Mouse (Mus musculus) neural tube, embryonic 13.5 days (tissue): Measurements from ENCODE around the gene Fosb. TPM values are rescaled to one million over a fixed set of nuclear protein-coding genes. Genes with fewer than 3 reads are reported as not detected.

Source experiments
- ATAC-seq: fragments of 200-750 bp; cut with Nextera tagmentation; 2 replicates; pipeline ENCODE4 v1.8.0; 2017; ENCODE audit warnings: low read depth, mild to moderate bottlenecking, moderate TSS enrichment, moderate library complexity
- H3K27ac ChIP-seq: fragments of 300-500 bp; sonication (generic); replicated peaks from 2 replicates; pipeline ENCODE4 v1.5.1; 2015; ENCODE audit warnings: moderate library complexity, mild to moderate bottlenecking, inconsistent platforms
- H3K27me3 ChIP-seq: fragments of 300-500 bp; sonication (generic); 2 replicates; pipeline ENCODE4 v1.6.1; 2015; ENCODE audit warnings: mild to moderate bottlenecking, inconsistent platforms
- H3K36me3 ChIP-seq: fragments of 300-500 bp; sonication (generic); 2 replicates; pipeline ENCODE4 v1.6.1; 2015; ENCODE audit warnings: mild to moderate bottlenecking, inconsistent platforms
- H3K4me1 ChIP-seq: fragments of 300-500 bp; sonication (generic); replicated peaks from 2 replicates; pipeline ENCODE4 v1.6.1; 2015; ENCODE audit warnings: inconsistent platforms
- H3K4me2 ChIP-seq: fragments of 300-500 bp; sonication (generic); 2 replicates; pipeline ENCODE4 v1.6.1; 2015; ENCODE audit warnings: inconsistent platforms, mild to moderate bottlenecking, moderate library complexity
- H3K4me3 ChIP-seq: fragments of 300-500 bp; sonication (generic); 2 replicates; pipeline ENCODE4 v1.5.1; 2015; ENCODE audit warnings: mild to moderate bottlenecking, inconsistent platforms
- H3K9ac ChIP-seq: fragments of 300-500 bp; sonication (generic); 2 replicates; pipeline ENCODE4 v1.6.1; 2015; ENCODE audit warnings: moderate library complexity, mild to moderate bottlenecking, inconsistent platforms
- H3K9me3 ChIP-seq: fragments of 300-500 bp; sonication (generic); 2 replicates; pipeline ENCODE4 v1.6.1; 2016; ENCODE audit warnings: inconsistent platforms
- WGBS: fragments of 180-500 bp; shearing (Covaris S2); methylation state at CpG from one replicate; pipeline ENCODE4 v1.1.7; 2015; 5-methylcytosine and 5-hydroxymethylcytosine counted together
- polyA plus RNA-seq: library from polyadenylated mRNA; unstranded; fragments of >200 nt; fragmentation: Nextera tagmentation; extraction: Ambion mirVana; gene quantifications from 2 replicates; pipeline ENCODE4 v1.2.1, GENCODE M21; 2015

Gene Fosb
- polyA plus RNA-seq, 1 experiment from 2014 or later, result 0.06 TPM

- Histone ChIP-seq H3K27me3 (peaks cover 61% of the 10 kb centered on the region), H3K4me3 (no peak overlapping the region)
These were observed 6.9 kb downstream of the Fosb start for GRCm38 (mm10) chr7:19303046-19303305.

DNA sequence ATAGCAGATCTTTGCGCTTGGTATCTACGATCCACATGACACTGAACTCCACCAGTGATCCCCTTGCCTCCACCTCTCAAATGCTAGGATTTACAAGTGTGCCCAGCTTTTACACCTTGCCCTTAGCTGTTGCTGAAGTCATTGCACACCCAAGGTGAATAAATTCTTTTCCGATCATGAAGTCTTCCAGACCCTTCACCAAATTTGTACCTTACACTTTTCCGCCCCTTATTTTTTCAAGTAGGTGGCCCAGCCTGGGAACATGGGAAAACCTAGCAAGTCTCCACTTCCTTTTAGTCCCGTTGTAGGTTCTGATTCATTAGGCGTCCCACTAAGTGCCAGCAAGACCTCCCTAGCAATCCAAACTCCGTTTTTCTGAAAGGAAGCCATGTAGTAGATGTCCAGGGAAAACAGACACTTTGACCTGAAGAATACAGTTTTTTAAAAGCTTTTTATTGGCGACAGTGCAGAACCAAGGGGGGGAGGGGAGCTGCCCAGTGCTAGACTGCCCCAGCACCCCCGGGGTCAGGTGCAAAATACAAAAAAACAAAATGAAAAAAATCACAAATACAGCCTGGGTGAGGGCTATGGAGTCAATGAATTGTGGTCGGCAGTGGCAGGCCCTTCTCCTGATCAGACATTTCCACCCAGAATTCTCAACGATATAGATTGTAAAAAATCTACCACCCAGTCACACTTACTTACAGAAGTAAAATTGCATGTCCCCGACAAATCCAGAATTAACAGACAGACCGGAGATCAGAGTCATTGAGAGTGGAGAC, 7.4 kb downstream of the Fosb start:
- Histone ChIP-seq H3K4me2 (peak overlapping the region; percentile 62), H3K27ac (no peak overlapping the region), H3K9ac (peak overlapping the region; percentile 62), H3K27me3 (peaks cover 61% of the 10 kb centered on the region), H3K9me3 (no peaks in the 10 kb centered on the region), H3K4me1 (peaks cover 35% of the 10 kb centered on the region), H3K4me3 (peak overlapping the region; percentile 47), H3K36me3 (no peaks in the 10 kb centered on the region)
- 49% methylated on average over 13 of the region's 13 CpGs for WGBS
- no peak for ATAC-seq

More at GRCm38 (mm10) chr7:19303046-19303305, 6.9 kb downstream of the Fosb start:
- Histone ChIP-seq H3K4me2 (no peak overlapping the region), H3K4me1 (peaks cover 40% of the 10 kb centered on the region), H3K36me3 (no peaks in the 10 kb centered on the region), H3K27ac (no peak overlapping the region), H3K9ac (no peak overlapping the region), H3K9me3 (no peaks in the 10 kb centered on the region)
- no peak for ATAC-seq
- WGBS, result 71% methylated on average over 12 of the region's 12 CpGs

DNA sequence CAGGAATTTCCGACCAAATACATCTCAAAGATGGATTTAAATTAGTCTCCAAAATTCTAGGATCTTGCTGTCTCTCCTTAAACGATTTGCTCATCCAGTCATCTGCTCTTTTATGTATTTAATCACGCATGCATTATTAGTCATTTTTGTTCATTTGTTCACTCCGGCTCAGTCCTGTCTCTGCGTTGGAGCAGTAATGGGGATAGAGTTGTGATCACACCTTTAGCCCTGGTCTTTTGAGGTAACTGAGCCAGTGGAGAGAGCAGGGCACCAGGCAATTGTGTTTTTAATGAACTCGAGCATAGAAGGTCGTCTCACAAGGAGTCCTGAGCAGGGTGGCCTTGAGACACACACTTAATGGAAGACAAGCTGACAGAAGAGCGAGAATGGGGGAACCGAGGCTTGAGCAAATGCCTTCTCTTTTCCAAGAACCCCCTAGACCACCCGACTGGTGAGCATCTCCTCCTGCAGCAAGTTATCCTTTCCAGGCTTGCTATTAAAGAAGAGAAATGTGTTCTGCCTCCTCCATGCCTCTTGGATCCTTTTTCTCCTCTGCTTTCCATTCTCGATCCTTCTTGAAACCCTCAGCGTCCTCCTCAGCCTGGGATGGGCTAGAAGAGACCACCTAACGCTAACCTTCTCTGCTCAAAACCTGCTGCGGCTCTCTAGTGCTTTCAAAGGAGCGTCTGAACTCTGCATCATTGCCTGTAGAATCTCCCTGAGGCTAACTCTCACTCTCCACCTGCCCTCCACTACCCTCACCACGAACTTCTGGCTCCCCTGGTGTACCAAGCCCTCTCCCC, 8.2 kb downstream of the Fosb start:
- peak overlapping the region; percentile 47 for H3K4me3 ChIP-seq
- no peak for ATAC-seq
- H3K4me2 ChIP-seq, result peak overlapping the region; percentile 62
- H3K36me3 ChIP-seq, result no peaks in the 10 kb centered on the region
- WGBS, result 9% methylated on average over 16 of the region's 16 CpGs
- peaks cover 53% of the 10 kb centered on the region for H3K27me3 ChIP-seq
- H3K9ac ChIP-seq, result peak overlapping the region; percentile 62
- no peaks in the 10 kb centered on the region for H3K9me3 ChIP-seq
- peaks cover 34% of the 10 kb centered on the region for H3K4me1 ChIP-seq
- no peak overlapping the region for H3K27ac ChIP-seq

- peak overlapping the region; percentile 47 for H3K4me3 ChIP-seq
- peak; percentile 88 for ATAC-seq
- H3K36me3 ChIP-seq, result peaks cover 5% of the 10 kb centered on the region; the same call in 1 of the 2 replicates
- peak overlapping the region; percentile 62 for H3K9ac ChIP-seq
- no peak overlapping the region for H3K27ac ChIP-seq
- peaks cover 44% of the 10 kb centered on the region for H3K27me3 ChIP-seq
- WGBS, result under 1% methylated on average over 29 of the region's 29 CpGs
- H3K4me1 ChIP-seq, result peaks cover 34% of the 10 kb centered on the region
- H3K9me3 ChIP-seq, result no peaks in the 10 kb centered on the region
- peak overlapping the region; percentile 62 for H3K4me2 ChIP-seq
These were observed 9.1 kb downstream of the Fosb start for GRCm38 (mm10) chr7:19300501-19301421.

DNA sequence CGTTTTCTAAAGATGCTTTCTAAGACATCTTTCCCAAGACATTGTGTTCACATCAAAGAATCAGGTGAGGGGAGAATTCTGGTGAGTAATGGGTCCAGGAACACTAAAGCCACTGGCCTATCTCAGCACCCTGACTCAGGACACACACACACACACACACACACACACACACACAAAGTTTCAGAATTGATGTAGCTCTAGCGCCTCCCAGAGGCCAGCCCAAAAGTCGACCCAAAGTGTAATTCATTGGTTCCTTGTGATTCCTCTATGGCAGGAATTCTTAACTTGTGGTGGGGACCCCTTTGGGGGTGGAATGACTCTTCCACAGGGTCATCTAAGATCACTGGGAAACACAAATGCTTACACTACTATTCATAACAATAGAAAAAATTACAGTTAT, 10.7 kb downstream of the Fosb start:
- Histone ChIP-seq H3K9ac (no peak overlapping the region), H3K27me3 (peaks cover 29% of the 10 kb centered on the region), H3K36me3 (peaks cover 18% of the 10 kb centered on the region), H3K9me3 (no peaks in the 10 kb centered on the region), H3K27ac (no peak overlapping the region), H3K4me1 (peaks cover 22% of the 10 kb centered on the region), H3K4me2 (no peak overlapping the region), H3K4me3 (no peak overlapping the region)
- no peak for ATAC-seq
- 22% methylated on average over 3 of the region's 3 CpGs for WGBS

- 91% methylated on average over 5 of the region's 5 CpGs for WGBS
- no peak overlapping the region for H3K4me2 ChIP-seq
- peaks cover 15% of the 10 kb centered on the region for H3K27me3 ChIP-seq
- ATAC-seq, result no peak
- no peak overlapping the region for H3K27ac ChIP-seq
- no peak overlapping the region for H3K9ac ChIP-seq
- H3K4me1 ChIP-seq, result peaks cover 15% of the 10 kb centered on the region
- no peak overlapping the region for H3K4me3 ChIP-seq
- no peaks in the 10 kb centered on the region for H3K9me3 ChIP-seq
- peaks cover 32% of the 10 kb centered on the region for H3K36me3 ChIP-seq
These were observed 12.1 kb downstream of the Fosb start for GRCm38 (mm10) chr7:19297794-19298193.

DNA sequence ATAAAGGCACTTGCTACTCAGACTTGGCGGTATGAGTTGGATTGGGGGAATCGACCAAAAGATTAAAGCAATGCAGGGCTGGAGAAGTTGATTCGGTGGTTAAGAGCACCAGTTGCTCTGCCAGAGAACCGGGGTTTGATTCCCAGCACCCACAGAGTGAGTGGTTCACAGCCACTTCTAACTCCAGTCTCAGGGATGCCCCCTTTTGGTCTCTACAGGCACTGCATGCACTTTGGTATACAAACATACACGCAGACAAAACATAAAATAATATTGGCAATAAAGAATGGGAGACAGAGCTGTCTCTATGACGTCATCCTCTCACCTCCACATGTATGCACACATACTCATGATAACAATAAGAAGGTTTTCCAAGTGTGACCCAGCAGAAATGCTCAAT, 12.8 kb downstream of the Fosb start:
- Histone ChIP-seq H3K9me3 (no peaks in the 10 kb centered on the region), H3K36me3 (peaks cover 36% of the 10 kb centered on the region), H3K27ac (no peak overlapping the region), H3K9ac (no peak overlapping the region), H3K4me2 (no peak overlapping the region), H3K4me1 (peaks cover 12% of the 10 kb centered on the region), H3K27me3 (peaks cover 7% of the 10 kb centered on the region), H3K4me3 (no peak overlapping the region)
- WGBS, result 87% methylated on average over 6 of the region's 6 CpGs
- ATAC-seq, result no peak

DNA sequence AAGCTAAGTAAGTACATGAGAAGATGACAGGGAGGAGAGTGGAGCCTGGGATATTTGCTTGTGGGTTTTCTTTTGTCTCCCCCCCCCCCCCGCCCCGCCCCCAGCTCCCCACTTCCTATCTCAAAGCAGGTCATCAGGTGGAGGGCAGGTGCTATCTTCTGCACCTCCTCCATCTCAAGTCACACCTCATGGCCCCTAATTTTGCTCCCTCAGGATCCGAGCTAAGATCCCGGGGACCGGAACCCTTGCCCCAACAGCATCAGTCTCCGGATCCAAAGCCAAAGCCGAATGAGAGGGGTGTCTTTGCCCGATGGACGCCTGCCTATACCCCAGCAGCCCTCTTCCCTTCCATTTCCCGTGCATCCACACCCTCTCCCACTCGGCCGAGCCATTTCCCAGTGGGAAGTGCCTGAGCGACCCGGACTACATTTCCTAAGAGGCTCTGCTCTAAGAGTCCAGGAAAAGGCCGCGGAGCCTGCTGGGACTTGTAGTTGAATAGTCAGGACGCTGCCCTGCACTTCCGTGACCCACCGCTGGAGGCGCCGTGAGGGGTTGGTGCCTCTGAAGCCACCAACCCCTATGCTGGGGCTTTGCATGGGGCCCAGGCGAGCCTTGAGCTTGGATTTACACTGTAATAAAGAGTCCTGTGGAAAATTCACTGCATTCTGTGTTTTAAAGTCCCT, 14.2 kb downstream of the Fosb start:
- 16% methylated on average over 20 of the region's 22 CpGs for WGBS
- H3K27ac ChIP-seq, result no peak overlapping the region
- peak overlapping the region; percentile 43 for H3K4me2 ChIP-seq
- H3K4me3 ChIP-seq, result 0 out of 2 replicates have a peak overlapping the region, but pooled peaks have one; percentile 14
- peak overlapping the region; percentile 43; the same call in 1 of the 2 replicates for H3K9ac ChIP-seq
- no peaks in the 10 kb centered on the region for H3K9me3 ChIP-seq
- H3K4me1 ChIP-seq, result peaks cover 13% of the 10 kb centered on the region
- ATAC-seq, result peak; percentile 70
- H3K27me3 ChIP-seq, result no peaks in the 10 kb centered on the region
- H3K36me3 ChIP-seq, result peaks cover 43% of the 10 kb centered on the region

GRCm38 (mm10) chr7:19290969-19291596, 18.8 kb downstream of the Fosb start:
- ATAC-seq, result peak; percentile 20; the same call in 1 of the 2 replicates
- Histone ChIP-seq H3K4me3 (peak overlapping the region; percentile 19), H3K9me3 (no peaks in the 10 kb centered on the region), H3K4me1 (peaks cover 17% of the 10 kb centered on the region), H3K36me3 (peaks cover 75% of the 10 kb centered on the region), H3K27me3 (no peaks in the 10 kb centered on the region), H3K27ac (peak overlapping the region; percentile 33; the same call in 1 of the 2 replicates), H3K9ac (peak overlapping the region; percentile 58), H3K4me2 (peak overlapping the region; percentile 49)
- 1% methylated on average over 20 of the region's 20 CpGs for WGBS

DNA sequence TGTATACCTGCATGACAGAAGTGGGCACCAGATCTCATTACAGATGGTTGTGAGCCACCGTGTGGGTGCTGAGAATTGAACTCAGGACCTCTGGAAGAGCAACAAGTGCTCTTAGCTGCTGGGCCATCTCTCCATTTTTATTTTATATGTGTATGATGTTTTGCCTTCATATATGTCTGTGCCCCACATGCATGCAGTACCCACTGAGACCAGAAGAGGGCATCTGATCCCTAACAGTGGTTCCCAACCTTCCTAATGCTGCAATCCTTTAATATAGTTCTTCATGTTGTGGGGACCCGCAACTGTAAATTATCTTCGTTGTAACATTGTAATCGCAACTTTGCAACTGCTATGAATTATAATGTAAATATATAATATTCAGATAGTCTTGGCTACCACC, 25.1 kb downstream of the Fosb start:
- no peak for ATAC-seq

GRCm38 (mm10) chr7:19283406-19283804, 26.4 kb downstream of the Fosb start:
- peak overlapping the region; percentile 77 for H3K4me2 ChIP-seq
- peaks cover 35% of the 10 kb centered on the region for H3K4me1 ChIP-seq
- peaks cover 19% of the 10 kb centered on the region for H3K36me3 ChIP-seq
- H3K4me3 ChIP-seq, result peak overlapping the region; percentile 88
- peak; percentile 13; the same call in 1 of the 2 replicates for ATAC-seq
- peaks cover 34% of the 10 kb centered on the region for H3K27me3 ChIP-seq
- no peaks in the 10 kb centered on the region for H3K9me3 ChIP-seq
- H3K9ac ChIP-seq, result peak overlapping the region; percentile 97
- H3K27ac ChIP-seq, result peak overlapping the region; percentile 94
- 29% methylated on average over 14 of the region's 14 CpGs for WGBS

More for the DNA sequence above, 25.1 kb downstream of the Fosb start:
- WGBS, result 29% methylated on average over 4 of the region's 4 CpGs
- Histone ChIP-seq H3K27me3 (peaks cover 20% of the 10 kb centered on the region), H3K9me3 (no peaks in the 10 kb centered on the region), H3K4me1 (peaks cover 26% of the 10 kb centered on the region), H3K9ac (no peak overlapping the region), H3K27ac (no peak overlapping the region), H3K36me3 (peaks cover 32% of the 10 kb centered on the region), H3K4me3 (no peak overlapping the region), H3K4me2 (peak overlapping the region; percentile 77; the same call in 1 of the 2 replicates)
